Mouse (Mus musculus) embryo, embryonic 11 days (tissue): Measurements from ENCODE around the gene Frmpd2.
"Not testable (repeated sequence)": the region's sequence is repeated elsewhere in the genome, so short reads cannot be mapped to it uniquely, and the experiment has no call there.

Source experiments
- DNase-seq: peaks from one replicate; pipeline ENCODE4 v3.0.0-alpha.2; 2015

The Frmpd2 gene

GRCm38 (mm10) chr14:33471331-33471730 is at the start of gene Frmpd2:
Gene Frmpd2 (plus strand): TSS chr14:33471696.
- DNase-seq, result no peak

GRCm38 (mm10) chr14:33423003-33423402 is 48.5 kb upstream of the Frmpd2 start:
- DNase-seq, result no peak

GRCm38 (mm10) chr14:33424124-33424523 is 47.4 kb upstream of the Frmpd2 start:
- no peak for DNase-seq

- DNase-seq, result not testable (repeated sequence)
These were observed 39.0 kb upstream of the Frmpd2 start for GRCm38 (mm10) chr14:33432485-33432884.

- DNase-seq, result no peak
These were observed 27.7 kb upstream of the Frmpd2 start for GRCm38 (mm10) chr14:33443780-33444179.

GRCm38 (mm10) chr14:33445962-33446361 is 25.5 kb upstream of the Frmpd2 start:
- no peak for DNase-seq

GRCm38 (mm10) chr14:33446561-33447023 is 24.9 kb upstream of the Frmpd2 start:
- DNase-seq, result peak; percentile 71

- DNase-seq, result peak; percentile 98
These were observed 24.4 kb upstream of the Frmpd2 start, which contains the start of gene Mapk8 for GRCm38 (mm10) chr14:33447027-33447569. Gene Mapk8 (minus strand): TSS chr14:33447158.

- no peak for DNase-seq
These were observed 23.2 kb upstream of the Frmpd2 start for GRCm38 (mm10) chr14:33448276-33448675.

- DNase-seq, result no peak
These were observed 22.1 kb upstream of the Frmpd2 start for GRCm38 (mm10) chr14:33449296-33449840.

- no peak for DNase-seq
These were observed 21.2 kb upstream of the Frmpd2 start for GRCm38 (mm10) chr14:33450331-33450730.

- DNase-seq, result no peak
These were observed 7.8 kb upstream of the Frmpd2 start for GRCm38 (mm10) chr14:33463658-33464057.

GRCm38 (mm10) chr14:33467766-33468165 is 3.7 kb upstream of the Frmpd2 start:
- peak; percentile 75 for DNase-seq

GRCm38 (mm10) chr14:33474461-33474860 is 3.0 kb downstream of the Frmpd2 start:
- no peak for DNase-seq

GRCm38 (mm10) chr14:33476094-33476760 is 4.7 kb downstream of the Frmpd2 start:
- no peak for DNase-seq

GRCm38 (mm10) chr14:33481991-33482390 is 10.5 kb downstream of the Frmpd2 start:
- DNase-seq, result peak; percentile 23

- DNase-seq, result no peak
These were observed 16.5 kb downstream of the Frmpd2 start for GRCm38 (mm10) chr14:33487805-33488550.

GRCm38 (mm10) chr14:33495226-33495625 is 23.7 kb downstream of the Frmpd2 start:
- no peak for DNase-seq

- no peak for DNase-seq
These were observed 25.9 kb downstream of the Frmpd2 start for GRCm38 (mm10) chr14:33497418-33497817.

- DNase-seq, result no peak
These were observed 27.4 kb downstream of the Frmpd2 start for GRCm38 (mm10) chr14:33498849-33499248.

GRCm38 (mm10) chr14:33500631-33501030 is 29.1 kb downstream of the Frmpd2 start:
- no peak for DNase-seq

GRCm38 (mm10) chr14:33503311-33503710 is 31.8 kb downstream of the Frmpd2 start:
- DNase-seq, result no peak

GRCm38 (mm10) chr14:33506696-33507095 is 35.2 kb downstream of the Frmpd2 start:
- DNase-seq, result no peak

- DNase-seq, result no peak
These were observed 37.2 kb downstream of the Frmpd2 start for GRCm38 (mm10) chr14:33508660-33509059.
